ENCODE assay signal across 18 mouse cellular contexts in the genomic region with DNA sequence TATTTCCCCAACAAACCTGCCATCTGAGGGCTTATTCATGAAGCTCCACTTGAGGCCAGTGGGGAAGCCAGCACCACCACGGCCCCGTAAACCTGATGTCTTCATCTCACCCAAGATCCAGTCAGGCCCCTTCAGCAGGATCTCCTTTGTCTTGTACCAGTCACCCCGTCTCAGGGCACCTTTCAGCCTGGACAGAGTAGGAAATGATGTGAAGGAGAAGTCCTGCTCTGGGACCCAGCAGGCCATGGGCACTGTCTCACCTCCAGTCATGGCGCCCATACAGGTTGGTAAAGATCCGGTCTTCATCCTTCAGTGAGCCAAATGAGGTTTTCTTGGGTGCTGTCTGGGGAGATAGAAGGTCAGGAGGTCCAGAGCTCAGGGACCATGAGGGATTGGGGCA. TPM values are rescaled to one million over a fixed set of nuclear protein-coding genes. Genes with fewer than 3 reads are reported as not detected.
A peak's percentile ranks its signal among the peaks of the same experiment; 100 is the strongest.
DNase-seq lines count a peak whose midpoint lies in the region; ATAC-seq and TF ChIP-seq lines count a peak whose summit lies in the region.
"Had no signal": no experiment of that assay in that cellular context is flagged by ENCODE, and none has a peak within 500 bp of the region (broad histone marks: within the 10 kb centered on the region; RNA-seq: fewer than 3 reads in every experiment).

No protein-coding gene starts in this region.

- no peak overlapping the region for H3K9ac ChIP-seq in heart, adult 2 months (ENCODE audit: low read depth, low read length)
- H3K9ac ChIP-seq in limb, embryonic 12.5 days (replicated peaks): no peak overlapping the region
- H3K9ac ChIP-seq in embryonic facial prominence, embryonic 12.5 days: no peak overlapping the region
- H3K9ac ChIP-seq in liver, embryonic 14.5 days (replicated peaks): no peak overlapping the region

- intact Hi-C loops in heart, adult 2 months (cut with DNase I): no loop called here

- peak; percentile 91 for DNase-seq in heart, adult 11 months
- no peak for DNase-seq in heart, adult 2 months
- no peak for DNase-seq in limb, embryonic 10.5 days (ENCODE audit: low spot score)
- DNase-seq in liver, embryonic 14.5 days (ENCODE audit: low read depth in 3 of 3, low spot score in 3 of 3): no peak
- no peak for DNase-seq in layer of hippocampus, adult 8-10 months (ENCODE audit: low spot score in 2 of 2)
- DNase-seq in thymus, adult 18-20 months: no peak
- DNase-seq: adrenal gland, postnatal 25 days; layer of hippocampus, adult 9-11 months; thymus, postnatal 14 days had no signal

- peaks cover 5% of the 10 kb centered on the region for H3K4me1 ChIP-seq in heart, adult 2 months (ENCODE audit: control insufficient read depth, insufficient read depth, low read length)
- peaks cover 10% of the 10 kb centered on the region; the same call in 1 of the 2 replicates for H3K4me1 ChIP-seq in limb, embryonic 12.5 days (replicated peaks)
- H3K4me1 ChIP-seq in limb, embryonic 10.5 days: peaks cover 17% of the 10 kb centered on the region
- peaks cover 6% of the 10 kb centered on the region for H3K4me1 ChIP-seq in embryonic facial prominence, embryonic 12.5 days
- peaks cover 23 to 26% of the 10 kb centered on the region in 2 experiments for H3K4me1 ChIP-seq in liver, embryonic 14.5 days (replicated peaks; ENCODE audit: control insufficient read depth in 2 of 2, insufficient read depth in 2 of 2, low read length in 1 of 2)

- H3K4me3 ChIP-seq in heart, adult 2 months: no peak overlapping the region
- no peak overlapping the region for H3K4me3 ChIP-seq in limb, embryonic 12.5 days (replicated peaks)
- H3K4me3 ChIP-seq in limb, embryonic 10.5 days: no peak overlapping the region
- H3K4me3 ChIP-seq in embryonic facial prominence, embryonic 12.5 days: no peak overlapping the region
- H3K4me3 ChIP-seq in liver, embryonic 14.5 days (ENCODE audit: insufficient read depth in 1 of 2, low read depth in 2 of 2, low read length in 2 of 2): no peak overlapping the region

- H3K79me2 ChIP-seq in heart, adult 2 months (replicated peaks; ENCODE audit: control insufficient read depth, insufficient read depth, low read length): no peaks in the 10 kb centered on the region

- no peak for TF ChIP-seq EP300 in heart, adult 2 months (IDR thresholded peaks at IDR 0.05; ENCODE audit: insufficient read depth, low read depth, low read length)
- no peak for TF ChIP-seq EP300 in liver, embryonic 14.5 days (IDR thresholded peaks at IDR 0.05; ENCODE audit: low read depth)

- no peaks in the 10 kb centered on the region for H3K9me3 ChIP-seq in limb, embryonic 12.5 days
- no peaks in the 10 kb centered on the region for H3K9me3 ChIP-seq in limb, embryonic 10.5 days (replicated peaks)
- no peaks in the 10 kb centered on the region for H3K9me3 ChIP-seq in embryonic facial prominence, embryonic 12.5 days
- H3K9me3 ChIP-seq in liver, embryonic 14.5 days (ENCODE audit: control insufficient read depth, low read length): no peaks in the 10 kb centered on the region
- H3K9me3 ChIP-seq: megakaryocyte, embryonic 14.5 days; neural tube, embryonic 13.5 days had no signal

- no peaks in the 10 kb centered on the region for H3K36me3 ChIP-seq in heart, adult 2 months (ENCODE audit: control insufficient read depth, insufficient read depth, low read length)
- peaks cover 49% of the 10 kb centered on the region for H3K36me3 ChIP-seq in limb, embryonic 12.5 days
- H3K36me3 ChIP-seq in limb, embryonic 10.5 days: peaks cover 50% of the 10 kb centered on the region
- H3K36me3 ChIP-seq in embryonic facial prominence, embryonic 12.5 days: peaks cover 46% of the 10 kb centered on the region
- H3K36me3 ChIP-seq in liver, embryonic 14.5 days (replicated peaks; ENCODE audit: control insufficient read depth, insufficient read depth, low read depth): peaks cover 26% of the 10 kb centered on the region

- no peak for ATAC-seq in limb, embryonic 12.5 days (ENCODE audit: insufficient number of reproducible peaks, insufficient read depth, low FRiP score, low TSS enrichment, low read depth)
- no peak for ATAC-seq in embryonic facial prominence, embryonic 12.5 days (ENCODE audit: insufficient number of reproducible peaks, insufficient read depth, low FRiP score, low TSS enrichment)
- ATAC-seq in liver, embryonic 14.5 days (ENCODE audit: insufficient read depth): no peak
- ATAC-seq: hindbrain, embryonic 16.5 days had no signal

- H3K4me2 ChIP-seq in limb, embryonic 12.5 days: peak overlapping the region; percentile 67; the same call in 1 of the 2 replicates
- peak overlapping the region; percentile 72; the same call in 1 of the 2 replicates for H3K4me2 ChIP-seq in embryonic facial prominence, embryonic 12.5 days (replicated peaks)
- peak overlapping the region; percentile 85 for H3K4me2 ChIP-seq in liver, embryonic 14.5 days (ENCODE audit: low read depth)

- H3K27me3 ChIP-seq in heart, adult 2 months (ENCODE audit: control insufficient read depth, insufficient read depth, low read length): no peaks in the 10 kb centered on the region
- H3K27me3 ChIP-seq in limb, embryonic 12.5 days: no peaks in the 10 kb centered on the region
- H3K27me3 ChIP-seq in limb, embryonic 10.5 days (ENCODE audit: low read depth, poor library complexity, severe bottlenecking): no peaks in the 10 kb centered on the region
- H3K27me3 ChIP-seq in embryonic facial prominence, embryonic 12.5 days: no peaks in the 10 kb centered on the region
- no peaks in the 10 kb centered on the region for H3K27me3 ChIP-seq in liver, embryonic 14.5 days (ENCODE audit: control insufficient read depth, insufficient read depth, low read length)
- H3K27me3 ChIP-seq: megakaryocyte, embryonic 14.5 days; neural tube, embryonic 13.5 days had no signal

- H3K27ac ChIP-seq in heart, adult 2 months: no peak overlapping the region
- H3K27ac ChIP-seq in limb, embryonic 12.5 days: no peak overlapping the region
- H3K27ac ChIP-seq in limb, embryonic 10.5 days: no peak overlapping the region
- no peak overlapping the region for H3K27ac ChIP-seq in embryonic facial prominence, embryonic 12.5 days
- H3K27ac ChIP-seq in liver, embryonic 14.5 days: no peak overlapping the region
- H3K27ac ChIP-seq: neural tube, embryonic 13.5 days had no signal

- TF ChIP-seq CTCF in heart, adult 2 months (IDR thresholded peaks at IDR 0.05): no peak
- TF ChIP-seq CTCF in liver, embryonic 14.5 days (IDR thresholded peaks at IDR 0.05; ENCODE audit: low read depth): no peak

- TF ChIP-seq POLR2A in heart, adult 2 months (IDR thresholded peaks at IDR 0.05; ENCODE audit: insufficient read depth, low read depth, low read length): no peak

- 89% methylated on average over 5 of the region's 5 CpGs for WGBS in heart, adult 2 months
- 91% methylated on average over 5 of the region's 5 CpGs for WGBS in limb, embryonic 12.5 days
- WGBS in limb, embryonic 10.5 days: 92% methylated on average over 5 of the region's 5 CpGs
- 91% methylated on average over 5 of the region's 5 CpGs for WGBS in embryonic facial prominence, embryonic 12.5 days
- 81% methylated on average over 5 of the region's 5 CpGs for WGBS in liver, embryonic 14.5 days (ENCODE audit: insufficient replicate concordance)

RNA-seq across cellular contexts. Expression of gene Ndufv1, which starts 1.5 kb away (rescaled TPM):
- 1,000 to 10,000 TPM; 1,031 to 1,231 TPM for total RNA-seq in heart, adult 2 months (2021)
- 1,078 and 1,145 TPM in 2 replicates for polyA plus RNA-seq in heart, adult 2 months (2012; rRNA removed)
- 180 and 201 TPM in 2 replicates for polyA plus RNA-seq in limb, embryonic 12.5 days (2016; fragmentation: Nextera tagmentation; extraction: Ambion mirVana)
- polyA plus RNA-seq in limb, embryonic 10.5 days (2016; fragmentation: Nextera tagmentation; extraction: Ambion mirVana): 220 and 221 TPM in 2 replicates
- 188 and 201 TPM in 2 replicates for polyA plus RNA-seq in embryonic facial prominence, embryonic 12.5 days (2016; fragmentation: Nextera tagmentation; extraction: Ambion mirVana)
- polyA plus RNA-seq in liver, embryonic 14.5 days (2012; rRNA removed): 67.5 and 84.8 TPM in 2 replicates
- 159 and 168 TPM in 2 replicates for polyA plus RNA-seq in liver, embryonic 14.5 days (2014; fragmentation: Nextera tagmentation; extraction: Ambion mirVana)
- 100 to 1,000 TPM; 246 to 277 (median 263) TPM for total RNA-seq in layer of hippocampus, adult 8-10 months (2022)

RNA-seq across cellular contexts. Expression of gene Doc2g, which starts 8.0 kb away (rescaled TPM):
- total RNA-seq in heart, adult 2 months (2021): 100 to 1,000 TPM; 193 to 236 TPM
- polyA plus RNA-seq in heart, adult 2 months (2012; rRNA removed): 432 and 597 TPM in 2 replicates
- 6.8 and 7.6 TPM in 2 replicates for polyA plus RNA-seq in limb, embryonic 12.5 days (2016; fragmentation: Nextera tagmentation; extraction: Ambion mirVana)
- 5.0 and 7.6 TPM in 2 replicates for polyA plus RNA-seq in limb, embryonic 10.5 days (2016; fragmentation: Nextera tagmentation; extraction: Ambion mirVana)
- 6.5 and 6.9 TPM in 2 replicates for polyA plus RNA-seq in embryonic facial prominence, embryonic 12.5 days (2016; fragmentation: Nextera tagmentation; extraction: Ambion mirVana)
- polyA plus RNA-seq in liver, embryonic 14.5 days (2012; rRNA removed): 1.8 and 2.2 TPM in 2 replicates
- polyA plus RNA-seq in liver, embryonic 14.5 days (2014; fragmentation: Nextera tagmentation; extraction: Ambion mirVana): 0.25 and 0.45 TPM in 2 replicates
- total RNA-seq in layer of hippocampus, adult 8-10 months (2022): 1 to 10 TPM; 1.6 to 3.5 (median 3.0) TPM

RNA-seq across cellular contexts. Expression of gene Gm49405, which starts 10.7 kb away (rescaled TPM):
- 1 to 10 TPM; 1.0 to 1.7 TPM for total RNA-seq in heart, adult 2 months (2021)
- 11.0 TPM in 2 replicates for polyA plus RNA-seq in heart, adult 2 months (2012; rRNA removed)
- 4.6 and 5.5 TPM in 2 replicates for polyA plus RNA-seq in limb, embryonic 12.5 days (2016; fragmentation: Nextera tagmentation; extraction: Ambion mirVana)
- polyA plus RNA-seq in limb, embryonic 10.5 days (2016; fragmentation: Nextera tagmentation; extraction: Ambion mirVana): 3.5 and 4.6 TPM in 2 replicates
- 4.0 and 5.6 TPM in 2 replicates for polyA plus RNA-seq in embryonic facial prominence, embryonic 12.5 days (2016; fragmentation: Nextera tagmentation; extraction: Ambion mirVana)
- polyA plus RNA-seq in liver, embryonic 14.5 days (2012; rRNA removed): 0.65 and 0.73 TPM in 2 replicates
- polyA plus RNA-seq in liver, embryonic 14.5 days (2014; fragmentation: Nextera tagmentation; extraction: Ambion mirVana): 0.25 and 0.33 TPM in 2 replicates
- 1 to 10 TPM in 3 of 4 experiments, under 1 TPM in 1; 0.86 to 2.4 (median 1.7) TPM for total RNA-seq in layer of hippocampus, adult 8-10 months (2022)

RNA-seq across cellular contexts. Expression of gene Nudt8, which starts 10.7 kb away (rescaled TPM):
- 100 to 1,000 TPM; 136 to 149 TPM for total RNA-seq in heart, adult 2 months (2021)
- 46.4 and 61.9 TPM in 2 replicates for polyA plus RNA-seq in heart, adult 2 months (2012; rRNA removed)
- 30.8 and 31.5 TPM in 2 replicates for polyA plus RNA-seq in limb, embryonic 12.5 days (2016; fragmentation: Nextera tagmentation; extraction: Ambion mirVana)
- 32.4 and 36.0 TPM in 2 replicates for polyA plus RNA-seq in limb, embryonic 10.5 days (2016; fragmentation: Nextera tagmentation; extraction: Ambion mirVana)
- 30.0 and 33.2 TPM in 2 replicates for polyA plus RNA-seq in embryonic facial prominence, embryonic 12.5 days (2016; fragmentation: Nextera tagmentation; extraction: Ambion mirVana)
- polyA plus RNA-seq in liver, embryonic 14.5 days (2012; rRNA removed): 2.1 and 2.9 TPM in 2 replicates
- polyA plus RNA-seq in liver, embryonic 14.5 days (2014; fragmentation: Nextera tagmentation; extraction: Ambion mirVana): 14.2 and 15.2 TPM in 2 replicates
- 1 to 10 TPM; 7.7 to 9.4 (median 8.7) TPM for total RNA-seq in layer of hippocampus, adult 8-10 months (2022)

RNA-seq across cellular contexts. Expression of gene Tbx10, which starts 18.5 kb away (rescaled TPM):
- not detected for total RNA-seq in heart, adult 2 months (2021)
- polyA plus RNA-seq in heart, adult 2 months (2012; rRNA removed): 0.14 TPM in 1 of 2 replicates, not detected in the other
- not detected in 2 replicates for polyA plus RNA-seq in limb, embryonic 12.5 days (2016; fragmentation: Nextera tagmentation; extraction: Ambion mirVana)
- polyA plus RNA-seq in limb, embryonic 10.5 days (2016; fragmentation: Nextera tagmentation; extraction: Ambion mirVana): 0.10 TPM in 1 of 2 replicates, not detected in the other
- not detected in 2 replicates for polyA plus RNA-seq in embryonic facial prominence, embryonic 12.5 days (2016; fragmentation: Nextera tagmentation; extraction: Ambion mirVana)
- 0.37 and 0.50 TPM in 2 replicates for polyA plus RNA-seq in liver, embryonic 14.5 days (2012; rRNA removed)
- polyA plus RNA-seq in liver, embryonic 14.5 days (2014; fragmentation: Nextera tagmentation; extraction: Ambion mirVana): 0.28 and 0.30 TPM in 2 replicates
- total RNA-seq in layer of hippocampus, adult 8-10 months (2022): not detected
- total RNA-seq: adrenal gland, postnatal 25 days; left cerebral cortex, postnatal 14 days had no signal
- polyA plus RNA-seq: cortical plate, adult 2 months; gonadal fat pad, adult 2 months; neural tube, embryonic 13.5 days; stomach, embryonic 14.5 days had no signal

Comparison
In these comparisons a context has a peak if more than half of its experiments do, and no peak if none do; other contexts are left out.
1. RNA of gene Doc2g, which starts 8.0 kb away (polyA plus RNA-seq): 432 to 597 TPM in heart, adult 2 months; 6.8 to 7.6 TPM in limb, embryonic 12.5 days, 5.0 to 7.6 TPM in limb, embryonic 10.5 days, 6.5 to 6.9 TPM in embryonic facial prominence, embryonic 12.5 days and 0.25 to 2.2 TPM in liver, embryonic 14.5 days; every median in the first group is over 10 times any median in the second.
2. Peak in every context shown above with its lines, with median percentiles within 50 percentile points of each other: H3K4me2 ChIP-seq.